ENCODE assay signal across 7 mouse cellular contexts in the genomic region with DNA sequence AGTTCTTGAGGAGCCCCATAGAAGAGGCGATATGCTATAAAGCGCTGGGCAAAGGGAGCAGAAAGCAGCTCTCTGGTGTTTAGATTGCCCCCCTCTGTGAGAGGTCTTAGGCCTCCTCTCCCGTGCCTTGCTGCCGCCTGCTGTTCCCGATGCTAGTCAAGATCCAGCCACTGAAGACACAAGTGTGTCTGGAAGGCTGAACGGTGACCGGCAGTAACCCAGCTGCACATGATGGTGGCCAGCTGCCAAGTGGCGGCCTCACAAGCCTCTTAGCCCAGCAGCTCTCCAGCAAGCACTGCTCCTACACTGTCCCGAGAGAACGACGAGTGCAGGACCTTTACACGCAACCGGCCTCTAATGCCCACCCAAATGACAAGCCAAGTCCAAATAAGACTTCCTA.
DNase-seq lines count a peak whose midpoint lies in the region; ATAC-seq and TF ChIP-seq lines count a peak whose summit lies in the region.

No protein-coding gene starts in this region.

- TF ChIP-seq CTCF in brain, embryonic 14.5 days (IDR thresholded peaks at IDR 0.05; ENCODE audit: borderline replicate concordance, extremely low read depth, insufficient read depth, insufficient read length), result no peak
- TF ChIP-seq CTCF in kidney, adult 2 months (conservative IDR thresholded peaks at IDR 0.05; ENCODE audit: insufficient read depth, insufficient read length, low read depth, low read length), result peak; percentile 46; the same call in 1 of the 2 replicates

- peak; percentile 90 for ATAC-seq in embryonic facial prominence, embryonic 14.5 days (ENCODE audit: low read depth)
- ATAC-seq in neural tube, embryonic 13.5 days (ENCODE audit: low read depth), result peak; percentile 89

- DNase-seq in brain, embryonic 14.5 days (ENCODE audit: low read depth), result peak; percentile 92
- DNase-seq in embryonic facial prominence, embryonic 14.5 days (ENCODE audit: low spot score), result peak; percentile 87
- DNase-seq in heart, adult 9 months (ENCODE audit: low spot score in 2 of 2), result peak; percentile 88 to 94
- peak; percentile 97 for DNase-seq in kidney, adult 2 months
- DNase-seq in left cerebral cortex, postnatal 14 days (ENCODE audit: low spot score in 2 of 2), result peak; percentile 76 to 81
- DNase-seq in urinary bladder, adult 2 months (ENCODE audit: low spot score), result peak; percentile 57

- H3K4me1 ChIP-seq in embryonic facial prominence, embryonic 14.5 days (ENCODE audit: control insufficient read depth, insufficient read depth, low read length), result peaks cover 12% of the 10 kb centered on the region; the same call in 1 of the 2 replicates
- peaks cover 17% of the 10 kb centered on the region for H3K4me1 ChIP-seq in kidney, adult 2 months (ENCODE audit: control insufficient read depth, insufficient read depth, low read length)
- H3K4me1 ChIP-seq in neural tube, embryonic 13.5 days (replicated peaks), result peaks cover 23% of the 10 kb centered on the region

- WGBS in embryonic facial prominence, embryonic 14.5 days, result 53% methylated on average over 13 of the region's 13 CpGs
- 10% methylated on average over 13 of the region's 13 CpGs for WGBS in kidney, adult 2 months
- 51% methylated on average over 13 of the region's 13 CpGs for WGBS in neural tube, embryonic 13.5 days

- no peaks in the 10 kb centered on the region for H3K27me3 ChIP-seq in embryonic facial prominence, embryonic 14.5 days (replicated peaks; ENCODE audit: control insufficient read depth, insufficient read depth, low read length)
- no peaks in the 10 kb centered on the region for H3K27me3 ChIP-seq in kidney, adult 2 months (replicated peaks; ENCODE audit: control insufficient read depth, insufficient read depth, low read length)
- H3K27me3 ChIP-seq in neural tube, embryonic 13.5 days, result no peaks in the 10 kb centered on the region

- no peaks in the 10 kb centered on the region for H3K36me3 ChIP-seq in embryonic facial prominence, embryonic 14.5 days (ENCODE audit: control insufficient read depth, insufficient read depth, low read length)
- no peaks in the 10 kb centered on the region for H3K36me3 ChIP-seq in kidney, adult 2 months (ENCODE audit: control insufficient read depth, insufficient read depth, low read length)
- no peaks in the 10 kb centered on the region for H3K36me3 ChIP-seq in neural tube, embryonic 13.5 days

- H3K27ac ChIP-seq in embryonic facial prominence, embryonic 14.5 days (replicated peaks; ENCODE audit: low read depth, low read length), result no peak overlapping the region
- H3K27ac ChIP-seq in kidney, adult 2 months (ENCODE audit: insufficient read depth, low read depth, low read length), result no peak overlapping the region
- H3K27ac ChIP-seq in neural tube, embryonic 13.5 days (replicated peaks), result 0 out of 2 replicates have a peak overlapping the region, but pooled peaks have one; percentile 39

- TF ChIP-seq POLR2A in brain, embryonic 14.5 days (IDR thresholded peaks at IDR 0.05; ENCODE audit: borderline replicate concordance, extremely low read depth, insufficient read depth, insufficient read length, poor library complexity, severe bottlenecking), result no peak
- TF ChIP-seq POLR2A in kidney, adult 2 months (IDR thresholded peaks at IDR 0.05; ENCODE audit: low read depth, low read length), result no peak

- no peak overlapping the region for H3K4me2 ChIP-seq in embryonic facial prominence, embryonic 14.5 days (ENCODE audit: low read depth, low read length)
- peak overlapping the region; percentile 2; the same call in 1 of the 2 replicates for H3K4me2 ChIP-seq in neural tube, embryonic 13.5 days

- intact Hi-C loops in left cerebral cortex, postnatal 14 days (cut with DNase I), result no loop called here

- peaks cover 10% of the 10 kb centered on the region; the same call in 1 of the 2 replicates for H3K9me3 ChIP-seq in embryonic facial prominence, embryonic 14.5 days (ENCODE audit: control insufficient read depth, low read length)
- H3K9me3 ChIP-seq in neural tube, embryonic 13.5 days, result no peaks in the 10 kb centered on the region

- H3K4me3 ChIP-seq in embryonic facial prominence, embryonic 14.5 days (ENCODE audit: low read depth, low read length), result no peak overlapping the region
- no peak overlapping the region for H3K4me3 ChIP-seq in kidney, adult 2 months (ENCODE audit: insufficient read depth, low read depth, low read length)
- H3K4me3 ChIP-seq in neural tube, embryonic 13.5 days, result no peak overlapping the region

- no peak overlapping the region for H3K9ac ChIP-seq in embryonic facial prominence, embryonic 14.5 days (ENCODE audit: low read depth, low read length)
- no peak overlapping the region for H3K9ac ChIP-seq in neural tube, embryonic 13.5 days
